Mouse (Mus musculus) neural tube, embryonic 14.5 days (tissue): ENCODE measurements around the gene Mpped2. TPM values are rescaled to one million over a fixed set of nuclear protein-coding genes. Genes with fewer than 3 reads are reported as not detected.

ENCODE experiments used
- ATAC-seq: fragments of 200-750 bp; cut with Nextera tagmentation; 2 replicates; pipeline ENCODE4 v1.8.0; 2017; ENCODE audit warnings: low read depth, mild to moderate bottlenecking, moderate TSS enrichment, moderate library complexity
- H3K27ac ChIP-seq: fragments of 300-500 bp; sonication (generic); 2 replicates; pipeline ENCODE4 v1.5.1; 2014; ENCODE audit warnings: low read depth, mild to moderate bottlenecking, control low read depth, low read length, moderate library complexity, mixed read lengths
- H3K27me3 ChIP-seq: fragments of 300-500 bp; sonication (generic); 2 replicates; pipeline ENCODE4 v1.6.1; 2014; ENCODE audit warnings: low read length; ENCODE audit not compliant: control insufficient read depth, insufficient read depth
- H3K36me3 ChIP-seq: fragments of 300-500 bp; sonication (generic); 2 replicates; pipeline ENCODE4 v1.6.1; 2014; ENCODE audit warnings: low read length, mixed read lengths; ENCODE audit not compliant: control insufficient read depth, insufficient read depth
- H3K4me1 ChIP-seq: fragments of 300-500 bp; sonication (generic); 2 replicates; pipeline ENCODE4 v1.6.1; 2014; ENCODE audit warnings: low read length; ENCODE audit not compliant: control insufficient read depth, insufficient read depth
- H3K4me2 ChIP-seq: fragments of 300-500 bp; sonication (generic); 2 replicates; pipeline ENCODE4 v1.6.1; 2014; ENCODE audit warnings: mild to moderate bottlenecking, low read depth, low read length, control low read depth
- H3K4me3 ChIP-seq: fragments of 300-500 bp; sonication (generic); 2 replicates; pipeline ENCODE4 v1.5.1; 2014; ENCODE audit warnings: low read depth, low read length, control low read depth, mixed read lengths
- H3K9ac ChIP-seq: fragments of 300-500 bp; sonication (generic); replicated peaks from 2 replicates; pipeline ENCODE4 v1.6.1; 2014; ENCODE audit warnings: low read depth, mild to moderate bottlenecking, control low read depth, low read length, mixed read lengths
- H3K9me3 ChIP-seq: fragments of 300-500 bp; sonication (generic); 2 replicates; pipeline ENCODE4 v1.6.1; 2016; ENCODE audit warnings: low read length; ENCODE audit not compliant: control insufficient read depth
- WGBS: fragments of 180-500 bp; shearing (Covaris S2); extraction: QIAGEN DNeasy Blood & Tissue Kit; methylation state at CpG from one replicate; pipeline ENCODE4 v1.1.7; 2014; 5-methylcytosine and 5-hydroxymethylcytosine counted together
- polyA plus RNA-seq: library from polyadenylated mRNA; unstranded; fragments of >200 nt; fragmentation: Nextera tagmentation; extraction: Ambion mirVana; gene quantifications from 2 replicates; pipeline ENCODE4 v1.2.1, GENCODE M21; 2014

The Mpped2 gene
- polyA plus RNA-seq, 1 experiment from 2014 or later = 239 TPM

DNA sequence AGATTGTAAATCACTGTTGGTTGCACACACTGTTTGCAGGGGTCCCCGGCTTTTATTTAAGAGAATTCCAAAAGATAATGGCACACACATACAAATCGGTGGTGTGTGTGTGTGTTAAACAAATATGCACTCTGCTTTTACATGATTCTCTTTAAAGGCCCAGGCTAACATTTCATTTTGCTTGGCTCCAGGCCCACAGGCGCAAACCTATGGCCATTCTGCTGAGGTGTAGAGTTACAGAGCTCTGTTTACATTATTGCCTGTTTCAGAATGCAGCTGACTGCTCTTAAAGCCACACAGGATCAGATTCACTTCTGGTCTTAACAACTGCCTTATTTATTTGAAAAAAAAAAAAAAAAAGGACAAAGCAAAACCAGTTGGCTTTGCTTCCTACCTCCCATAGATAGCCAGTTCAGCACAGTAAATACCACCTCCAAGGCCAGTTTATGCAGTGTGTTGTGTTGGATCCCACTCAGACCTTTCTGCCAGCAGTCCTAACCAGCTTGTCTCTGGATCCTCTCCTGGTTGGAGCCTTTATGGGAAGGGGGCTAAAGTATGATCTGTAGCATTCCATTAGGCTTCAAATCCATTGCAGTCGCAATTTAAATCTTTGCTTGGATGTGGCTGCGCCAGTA is 96.7 kb downstream of the Mpped2 start:
- 56% methylated on average over 5 of the region's 5 CpGs for WGBS
- Histone ChIP-seq H3K9me3 (no peaks in the 10 kb centered on the region), H3K36me3 (no peaks in the 10 kb centered on the region), H3K9ac (no peak overlapping the region), H3K4me2 (no peak overlapping the region), H3K4me3 (no peak overlapping the region), H3K27ac (no peak overlapping the region), H3K4me1 (no peaks in the 10 kb centered on the region), H3K27me3 (no peaks in the 10 kb centered on the region)
- no peak for ATAC-seq

DNA sequence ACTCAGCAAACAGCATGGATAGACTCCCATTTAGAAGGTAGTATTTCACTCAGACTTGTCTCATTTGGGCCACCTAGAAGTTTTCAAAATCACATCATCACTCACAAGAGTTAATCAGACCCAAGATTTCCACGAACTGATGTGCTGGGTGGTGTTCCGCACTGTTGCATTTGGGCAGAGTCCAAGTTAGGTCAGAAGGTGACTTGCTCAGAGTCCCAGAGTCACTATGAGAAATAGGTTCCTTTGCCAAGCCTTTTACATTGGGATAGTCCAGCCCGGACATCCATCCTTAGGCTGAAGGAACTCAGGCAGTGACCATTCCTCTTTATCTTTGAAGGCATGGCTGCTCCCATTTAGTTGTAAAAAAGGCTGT is 97.2 kb downstream of the Mpped2 start:
- whole genome bisulfite sequencing = 70% methylated on average over 3 of the region's 3 CpGs
- no peak overlapping the region for H3K9ac ChIP-seq
- no peaks in the 10 kb centered on the region for H3K4me1 ChIP-seq
- no peak overlapping the region for H3K4me2 ChIP-seq
- no peaks in the 10 kb centered on the region for H3K9me3 ChIP-seq
- H3K4me3 ChIP-seq = no peak overlapping the region
- H3K27ac ChIP-seq = no peak overlapping the region
- H3K36me3 ChIP-seq = no peaks in the 10 kb centered on the region
- no peak for ATAC-seq
- no peaks in the 10 kb centered on the region for H3K27me3 ChIP-seq

DNA sequence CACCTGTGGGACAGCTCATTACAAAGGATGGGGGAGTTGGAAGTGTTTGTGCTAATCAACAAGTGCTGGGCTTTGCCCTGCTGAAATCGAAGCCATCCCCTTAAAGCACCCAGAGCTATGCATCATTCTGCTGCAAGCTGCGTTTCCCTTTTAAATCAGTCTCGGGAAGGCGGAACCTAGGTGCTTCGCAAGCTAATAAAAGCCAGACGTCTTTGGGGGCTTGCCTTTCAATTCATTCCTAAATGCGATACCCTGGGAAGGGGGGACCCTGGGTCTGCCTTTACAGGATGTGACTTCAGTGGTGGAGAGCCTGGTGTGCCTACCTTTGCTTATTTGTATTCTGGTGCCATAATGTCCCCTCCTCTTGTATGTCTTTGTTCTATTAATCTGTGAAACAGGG is 103.2 kb downstream of the Mpped2 start:
- Histone ChIP-seq H3K27ac (peak overlapping the region; percentile 18; the same call in 1 of the 2 replicates), H3K4me1 (peaks cover 19% of the 10 kb centered on the region), H3K9me3 (no peaks in the 10 kb centered on the region), H3K27me3 (no peaks in the 10 kb centered on the region), H3K4me2 (no peak overlapping the region; the same call in 1 of the 2 replicates), H3K36me3 (no peaks in the 10 kb centered on the region), H3K4me3 (no peak overlapping the region), H3K9ac (no peak overlapping the region)
- ATAC-seq = no peak
- WGBS = 9% methylated on average over 7 of the region's 7 CpGs

DNA sequence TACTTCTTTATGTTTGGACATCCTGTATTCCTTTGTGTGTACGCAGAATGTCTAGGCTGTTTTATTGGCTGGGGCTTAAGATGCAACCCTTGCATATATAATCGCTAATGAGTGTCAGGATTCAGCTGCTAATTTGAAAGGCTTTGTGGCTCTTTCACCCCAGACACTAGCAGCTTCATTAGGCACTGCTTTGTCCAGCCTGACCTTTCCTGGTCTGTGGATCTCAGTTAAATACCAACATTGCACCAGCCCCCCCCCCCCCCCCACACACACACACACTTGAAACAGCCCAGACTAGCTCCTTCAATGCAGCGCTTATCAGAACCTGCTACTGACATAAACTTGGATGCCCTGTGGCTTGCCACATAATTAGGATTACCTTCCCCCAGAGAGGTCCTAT is 104.8 kb downstream of the Mpped2 start:
- peak overlapping the region; percentile 23; the same call in 1 of the 2 replicates for H3K27ac ChIP-seq
- H3K4me2 ChIP-seq = peak overlapping the region; percentile 17; the same call in 1 of the 2 replicates
- H3K9me3 ChIP-seq = no peaks in the 10 kb centered on the region
- H3K4me1 ChIP-seq = peaks cover 19% of the 10 kb centered on the region
- 12% methylated on average over 3 of the region's 3 CpGs for WGBS
- no peaks in the 10 kb centered on the region for H3K27me3 ChIP-seq
- H3K9ac ChIP-seq = no peak overlapping the region
- no peak overlapping the region for H3K4me3 ChIP-seq
- H3K36me3 ChIP-seq = no peaks in the 10 kb centered on the region
- peak; percentile 42; the same call in 1 of the 2 replicates for ATAC-seq

DNA sequence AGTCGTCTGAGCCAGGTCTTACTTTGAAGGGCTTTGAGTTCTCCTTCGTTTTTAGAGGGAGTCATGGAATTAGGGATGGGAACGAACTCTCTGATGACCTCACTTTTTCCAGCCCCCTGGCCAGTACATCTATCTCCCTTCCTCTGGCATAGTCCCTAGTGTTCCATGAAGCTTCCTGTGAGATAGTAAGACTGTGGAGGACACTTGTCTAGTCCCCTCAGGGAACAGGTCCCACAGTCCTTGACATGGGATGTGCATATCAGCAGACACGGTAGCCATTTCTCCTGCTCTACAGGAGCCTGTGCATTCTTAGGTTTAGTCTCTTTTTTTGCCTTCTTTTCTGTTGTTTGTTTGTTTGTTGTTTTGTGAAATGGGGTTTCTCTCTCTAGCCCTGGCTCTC is 105.8 kb downstream of the Mpped2 start:
- Histone ChIP-seq H3K4me1 (peaks cover 19% of the 10 kb centered on the region), H3K27ac (no peak overlapping the region), H3K9ac (no peak overlapping the region), H3K4me3 (no peak overlapping the region), H3K36me3 (no peaks in the 10 kb centered on the region), H3K9me3 (no peaks in the 10 kb centered on the region), H3K27me3 (no peaks in the 10 kb centered on the region), H3K4me2 (no peak overlapping the region)
- 52% methylated on average over 4 of the region's 4 CpGs for WGBS
- no peak for ATAC-seq

DNA sequence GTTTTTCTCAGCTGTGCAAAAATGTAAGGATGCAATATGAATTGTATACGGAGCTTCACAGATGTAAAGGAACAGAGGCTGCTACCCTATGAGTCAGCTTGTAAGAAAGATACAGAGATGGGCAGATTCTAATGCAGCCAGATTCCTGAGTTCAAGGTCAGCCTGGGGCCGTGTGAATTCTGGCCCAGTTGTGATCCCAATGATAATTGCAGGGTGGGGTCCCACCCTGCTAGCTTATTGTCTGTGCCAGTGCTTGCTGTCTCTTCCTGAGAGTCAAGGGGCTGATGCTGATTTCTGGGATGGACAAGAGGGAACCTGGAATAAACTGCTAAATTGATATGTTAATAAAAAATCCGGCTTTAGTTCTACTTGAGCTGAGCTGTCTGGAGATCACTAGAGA is 122.8 kb downstream of the Mpped2 start:
- ATAC-seq = no peak
- no peak overlapping the region for H3K9ac ChIP-seq
- no peak overlapping the region for H3K4me3 ChIP-seq
- H3K4me2 ChIP-seq = no peak overlapping the region
- H3K4me1 ChIP-seq = no peaks in the 10 kb centered on the region; the same call in 1 of the 2 replicates
- H3K36me3 ChIP-seq = no peaks in the 10 kb centered on the region
- H3K27ac ChIP-seq = no peak overlapping the region
- no peaks in the 10 kb centered on the region for H3K27me3 ChIP-seq
- 95% methylated on average over 3 of the region's 3 CpGs for WGBS
- no peaks in the 10 kb centered on the region for H3K9me3 ChIP-seq

DNA sequence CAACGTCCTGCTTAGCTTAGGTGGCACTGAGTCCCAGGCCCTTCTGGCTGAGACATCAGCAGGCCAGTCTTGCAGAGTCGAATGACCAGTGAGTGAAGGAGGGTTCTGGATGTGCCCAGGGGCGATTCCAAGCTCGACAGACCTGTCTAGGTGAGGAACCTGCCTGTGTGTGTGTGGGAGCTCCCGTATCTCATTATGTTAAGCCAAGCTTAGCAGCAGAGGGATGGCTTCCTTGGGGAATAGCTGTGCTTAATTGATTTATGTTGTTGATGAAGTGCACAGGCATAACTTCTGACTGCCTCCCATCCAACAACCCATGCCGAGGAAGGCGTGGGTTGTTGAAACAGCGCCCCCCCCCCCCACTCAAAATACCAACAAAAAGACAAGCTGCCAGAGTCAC is 128.2 kb downstream of the Mpped2 start:
- H3K4me2 ChIP-seq = no peak overlapping the region
- peaks cover 20% of the 10 kb centered on the region for H3K4me1 ChIP-seq
- no peaks in the 10 kb centered on the region for H3K27me3 ChIP-seq
- 46% methylated on average over 8 of the region's 8 CpGs for WGBS
- no peaks in the 10 kb centered on the region for H3K36me3 ChIP-seq
- H3K4me3 ChIP-seq = no peak overlapping the region
- peak; percentile 22; the same call in 1 of the 2 replicates for ATAC-seq
- no peak overlapping the region; the same call in 1 of the 2 replicates for H3K27ac ChIP-seq
- H3K9me3 ChIP-seq = no peaks in the 10 kb centered on the region
- no peak overlapping the region for H3K9ac ChIP-seq

DNA sequence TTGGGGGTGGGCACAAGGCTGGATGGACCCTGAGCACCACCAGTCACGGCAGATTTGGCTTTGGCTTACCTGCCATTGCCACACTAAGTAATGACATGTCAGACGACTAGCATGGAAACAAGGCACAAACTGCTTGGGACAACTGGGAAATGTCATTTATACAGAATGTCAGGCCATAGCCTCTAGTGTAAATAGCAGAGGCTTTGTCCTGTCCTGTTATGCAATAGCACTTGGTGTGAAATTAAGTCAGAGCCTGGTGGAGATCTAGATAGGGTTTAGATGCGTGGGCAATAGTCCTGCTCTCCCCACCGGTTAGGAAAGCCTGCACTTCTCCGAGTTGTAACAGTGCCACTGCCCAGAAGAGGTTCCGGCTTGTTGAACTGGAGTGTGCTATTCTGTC is 128.8 kb downstream of the Mpped2 start:
- Histone ChIP-seq H3K9me3 (no peaks in the 10 kb centered on the region), H3K36me3 (no peaks in the 10 kb centered on the region), H3K4me3 (no peak overlapping the region), H3K27ac (peak overlapping the region; percentile 1; the same call in 1 of the 2 replicates), H3K4me2 (no peak overlapping the region), H3K9ac (no peak overlapping the region), H3K27me3 (no peaks in the 10 kb centered on the region), H3K4me1 (peaks cover 20% of the 10 kb centered on the region)
- ATAC-seq = no peak
- 16% methylated on average over 6 of the region's 6 CpGs for WGBS

DNA sequence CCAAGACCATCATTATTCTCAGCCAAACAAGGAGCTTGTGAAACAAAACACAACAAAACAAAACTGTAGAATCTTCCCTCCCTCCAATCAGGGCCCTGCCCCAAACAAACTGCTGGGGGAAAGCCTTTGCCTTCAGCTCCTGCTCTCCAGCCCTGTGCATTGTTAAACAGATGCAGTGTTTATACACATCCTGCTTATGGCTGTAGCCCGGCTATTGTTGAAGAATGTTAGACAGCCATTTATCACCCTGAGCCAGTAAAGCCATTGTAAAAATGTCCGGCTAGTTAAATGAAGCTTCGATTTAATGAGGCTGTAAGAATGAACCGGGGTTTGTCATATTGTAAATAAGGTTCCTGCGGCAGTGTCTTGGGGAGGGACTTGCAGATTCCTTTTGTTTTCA is 129.5 kb downstream of the Mpped2 start:
- 6% methylated on average over 5 of the region's 5 CpGs for WGBS
- H3K27ac ChIP-seq = peak overlapping the region; percentile 1; the same call in 1 of the 2 replicates

More for the DNA sequence above, 129.5 kb downstream of the Mpped2 start:
- peaks cover 20% of the 10 kb centered on the region for H3K4me1 ChIP-seq
- H3K4me2 ChIP-seq = no peak overlapping the region
- peak; percentile 84 for ATAC-seq
- no peaks in the 10 kb centered on the region for H3K36me3 ChIP-seq
- no peaks in the 10 kb centered on the region for H3K9me3 ChIP-seq
- H3K4me3 ChIP-seq = no peak overlapping the region
- no peaks in the 10 kb centered on the region for H3K27me3 ChIP-seq
- no peak overlapping the region for H3K9ac ChIP-seq
